Mouse (Mus musculus): ENCODE data around the gene Hsd11b1.
A peak's percentile ranks its signal among the peaks of the same experiment; 100 is the strongest.
"Not testable (repeated sequence)": the region's sequence is repeated elsewhere in the genome, so short reads cannot be mapped to it uniquely, and the experiment has no call there.

Hsd11b1 gene

DNA sequence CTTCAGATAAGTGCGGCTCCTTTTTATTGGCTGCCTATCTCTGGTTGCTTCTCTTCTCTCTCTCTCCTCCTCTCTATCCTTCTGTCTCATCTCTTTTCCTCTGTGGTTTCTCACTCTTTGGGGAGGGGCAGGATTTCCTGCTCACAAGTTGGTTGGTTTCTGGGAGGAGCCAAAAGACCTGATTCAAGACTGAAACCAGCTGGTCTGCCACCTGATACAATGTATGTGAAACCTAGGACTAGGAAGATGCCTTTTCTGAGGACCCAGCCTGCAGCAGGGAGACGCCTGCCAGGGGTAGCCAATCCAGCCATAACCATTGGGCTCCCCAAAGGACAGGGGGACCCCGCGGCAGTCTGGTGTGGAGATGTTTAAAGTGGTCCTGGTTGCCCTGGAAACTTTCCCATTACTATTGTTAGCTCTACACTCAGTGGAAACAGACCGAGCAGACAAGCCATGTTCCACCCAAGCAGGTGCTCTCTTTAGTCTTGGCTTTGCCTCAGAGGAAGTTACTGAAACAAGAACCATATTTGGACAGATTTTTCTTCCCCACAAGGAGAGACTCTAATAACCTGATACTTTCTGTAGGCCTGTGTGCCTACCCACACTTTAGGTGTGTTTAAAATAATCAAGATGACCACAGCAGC lies at the start of gene Hsd11b1:
Hsd11b1 (minus strand) TSS at position 121 of the 644 bp plus-strand sequence.
- no peak for DNase-seq (ENCODE audit: low read depth, low spot score)

DNA sequence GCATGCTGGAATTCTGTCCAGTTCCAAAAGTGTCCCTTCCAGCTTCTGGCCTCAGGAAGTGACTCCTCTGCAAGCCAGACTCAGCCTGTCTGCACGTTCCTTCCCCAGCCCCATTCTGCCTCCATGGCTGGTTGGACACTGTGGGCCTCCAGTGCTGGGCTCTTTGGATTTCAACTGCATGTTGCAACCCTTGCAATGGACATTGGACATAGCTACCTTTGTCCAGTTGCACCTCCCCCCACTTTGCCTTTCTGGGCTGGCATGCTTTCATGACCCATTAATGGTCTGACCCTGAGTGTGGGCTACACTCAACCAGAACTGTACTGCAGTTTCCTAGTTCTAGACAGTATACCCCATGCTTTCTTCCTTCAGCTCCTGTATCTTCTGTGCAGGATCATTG lies 47.7 kb upstream of the Hsd11b1 start:
- DNase-seq (ENCODE audit: low read depth, low spot score) = no peak

- no peak for DNase-seq (ENCODE audit: low read depth, low spot score)
Observed at GRCm38 (mm10) chr1:193310519-193311085, 46.7 kb upstream of the Hsd11b1 start.

DNA sequence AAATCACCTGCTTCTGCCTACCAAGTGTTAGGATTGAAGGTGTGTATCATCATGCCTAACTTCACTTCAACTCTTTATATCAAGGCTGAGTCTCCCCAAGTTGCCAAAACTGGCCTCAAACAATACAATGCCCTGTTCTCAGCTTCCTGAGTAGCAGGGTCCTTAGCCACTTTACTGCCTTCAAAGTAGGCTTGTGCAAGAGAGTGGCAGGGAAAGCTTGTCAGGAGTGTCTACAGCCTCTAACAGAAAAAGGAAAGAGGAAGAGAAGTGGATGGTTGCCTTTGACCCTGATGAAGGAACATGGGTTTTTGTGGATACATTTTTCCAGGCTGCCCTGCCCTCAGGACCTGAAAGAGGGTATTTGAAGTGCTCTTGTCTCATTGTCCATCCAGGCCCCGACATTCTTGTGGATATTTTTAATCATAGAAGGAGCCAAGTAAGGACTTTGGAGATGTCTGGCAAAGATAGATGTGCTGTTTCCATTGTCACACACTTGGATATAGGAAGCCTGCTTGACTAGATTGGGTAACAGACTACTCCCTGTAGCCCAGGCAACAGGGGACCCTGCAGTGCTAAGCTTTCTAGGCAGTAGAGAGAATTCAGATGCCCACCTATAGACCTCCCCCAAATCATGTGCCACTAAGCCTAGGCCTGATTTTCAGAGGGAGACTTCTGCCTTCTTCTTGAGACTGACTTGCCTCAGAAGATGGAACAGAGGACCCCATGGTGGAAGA lies 46.1 kb upstream of the Hsd11b1 start:
- DNase-seq (ENCODE audit: low read depth, low spot score) = no peak

GRCm38 (mm10) chr1:193306832-193307231 lies 43.0 kb upstream of the Hsd11b1 start:
- DNase-seq (ENCODE audit: low read depth, low spot score) = no peak

DNA sequence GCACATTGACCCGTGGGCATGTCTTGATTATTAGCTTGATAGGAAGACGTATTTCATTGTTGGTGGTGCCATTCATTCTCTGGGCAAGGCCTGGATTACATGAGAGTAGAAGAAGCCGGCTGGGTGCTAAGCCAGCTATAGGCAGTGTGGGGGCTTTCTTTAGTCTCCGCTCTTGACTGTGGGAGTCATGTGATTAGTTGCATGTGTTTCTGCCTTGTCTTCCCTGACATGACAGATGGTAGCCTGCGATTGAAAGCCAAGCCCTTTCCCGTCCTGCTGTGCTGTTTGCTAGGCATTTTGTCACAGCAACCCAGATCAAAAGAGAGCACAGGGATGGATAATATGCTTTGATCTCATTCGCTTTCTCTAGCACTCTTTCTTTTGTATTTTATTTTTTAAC lies 41.5 kb upstream of the Hsd11b1 start:
- no peak for DNase-seq (ENCODE audit: low read depth, low spot score)

GRCm38 (mm10) chr1:193303096-193303495 lies 39.2 kb upstream of the Hsd11b1 start:
- DNase-seq (ENCODE audit: low read depth, low spot score) = no peak

DNA sequence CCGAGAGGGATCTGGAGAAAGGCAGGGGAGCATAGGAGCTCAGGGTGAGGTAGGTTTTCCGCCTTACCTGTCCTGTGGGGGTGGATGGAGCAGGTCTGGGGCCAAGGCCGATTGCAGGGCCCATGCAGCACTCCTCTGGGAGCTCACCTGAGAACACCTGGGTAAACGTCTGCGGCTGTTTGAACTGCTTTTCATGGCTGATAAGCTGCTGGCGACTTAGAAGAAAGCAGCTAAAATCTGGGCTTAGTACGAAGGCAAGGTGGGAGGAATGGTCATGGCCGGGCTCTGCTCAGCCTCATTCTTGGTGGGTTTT lies 38.2 kb upstream of the Hsd11b1 start:
- DNase-seq (ENCODE audit: low read depth, low spot score) = no peak

DNA sequence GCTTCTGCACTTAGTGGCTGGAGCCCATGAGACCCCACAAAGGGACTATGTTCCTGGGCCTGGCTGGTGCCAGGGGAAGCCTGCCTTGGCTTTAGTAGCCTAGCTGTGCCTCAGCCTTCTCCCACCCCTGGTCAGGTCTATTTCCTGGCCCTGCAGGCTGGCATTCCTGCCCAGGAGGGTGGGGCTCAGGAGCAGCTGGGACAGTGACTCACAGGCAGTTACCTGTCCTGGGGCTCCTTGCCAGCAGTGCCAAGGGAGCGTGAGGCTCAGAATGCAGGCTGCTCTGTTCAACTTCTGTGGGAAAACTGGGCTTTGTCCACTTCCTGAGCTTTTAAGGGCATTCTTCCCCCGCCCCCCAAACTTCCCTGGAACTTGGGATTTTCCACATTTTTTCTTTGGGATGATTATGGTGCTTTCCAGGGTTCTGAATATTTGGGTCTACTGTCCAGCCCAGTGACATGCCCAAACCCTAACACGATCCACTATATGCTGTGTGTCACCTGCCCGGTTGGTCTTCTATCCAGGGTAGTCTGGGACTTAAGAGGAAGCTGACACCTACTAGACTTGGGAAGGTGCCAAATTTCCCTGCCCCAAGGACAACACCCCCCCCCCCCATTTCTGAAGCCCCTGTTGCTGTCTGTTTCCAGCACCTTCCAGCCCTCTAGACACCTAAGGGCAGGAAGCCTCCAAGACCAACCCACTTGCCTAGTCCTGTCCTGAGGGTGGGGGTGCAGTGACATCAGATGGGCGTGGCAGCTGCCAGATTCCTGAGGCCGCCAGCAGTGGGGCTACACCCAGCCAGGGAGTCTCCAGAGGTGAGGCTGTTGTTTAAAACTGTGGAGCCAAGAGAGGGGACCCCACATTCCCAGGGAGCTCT lies 37.6 kb upstream of the Hsd11b1 start:
- peak; percentile 67 for DNase-seq (ENCODE audit: low read depth, low spot score)

- no peak for DNase-seq (ENCODE audit: low read depth, low spot score)
Observed at GRCm38 (mm10) chr1:193299995-193300394, 36.1 kb upstream of the Hsd11b1 start.

DNA sequence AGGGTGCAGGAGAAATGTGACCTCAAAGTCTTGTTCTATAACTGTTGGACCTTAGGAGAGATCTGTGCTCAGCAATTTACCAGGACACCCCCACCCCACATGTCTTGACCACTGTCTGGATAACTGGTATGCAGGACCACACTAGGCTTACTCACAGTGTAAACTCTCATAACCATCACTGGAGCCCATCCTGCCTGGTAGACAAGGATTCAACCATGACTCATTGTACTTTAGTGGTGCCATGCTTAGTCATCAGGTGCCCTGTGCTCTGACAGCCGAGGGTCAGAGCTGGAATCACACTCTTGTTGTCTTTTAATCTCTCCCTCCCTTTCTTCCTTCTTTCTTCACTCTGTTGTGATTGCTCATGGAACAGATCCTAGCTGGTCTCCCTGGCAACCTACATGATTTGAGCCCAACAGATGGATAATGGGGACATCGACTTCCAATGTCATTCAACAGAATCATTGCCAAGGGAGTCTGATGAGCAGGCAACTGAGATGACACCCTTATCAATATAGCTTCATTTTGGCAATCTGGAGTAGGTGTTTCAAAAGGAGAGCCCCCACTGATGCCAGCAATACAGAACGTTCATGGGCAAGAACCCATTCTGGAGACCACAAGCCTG lies 34.4 kb upstream of the Hsd11b1 start:
- no peak for DNase-seq (ENCODE audit: low read depth, low spot score)

GRCm38 (mm10) chr1:193295920-193296319 lies 32.0 kb upstream of the Hsd11b1 start:
- DNase-seq (ENCODE audit: low read depth, low spot score) = no peak

DNA sequence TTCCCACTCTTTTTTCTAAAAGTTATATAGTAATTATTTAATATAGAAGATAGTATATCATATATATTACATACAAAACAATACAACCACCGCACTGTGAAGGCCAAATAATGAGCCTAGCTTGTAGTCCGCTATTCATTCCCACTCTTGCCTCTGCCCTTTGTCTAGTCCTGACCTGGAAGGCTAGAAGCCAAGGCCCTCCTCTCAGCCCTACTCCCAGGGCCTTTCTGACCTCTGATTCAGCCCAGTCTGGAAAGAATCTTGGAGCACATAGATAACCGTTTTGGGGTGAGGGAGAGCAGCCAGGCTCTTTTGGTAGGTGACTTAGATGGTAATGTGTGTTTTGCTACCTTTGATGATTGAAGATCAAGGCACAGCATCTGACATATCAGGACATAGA lies 30.1 kb upstream of the Hsd11b1 start:
- DNase-seq (ENCODE audit: low read depth, low spot score) = no peak

- no peak for DNase-seq (ENCODE audit: low read depth, low spot score)
Observed at GRCm38 (mm10) chr1:193293039-193293438, 29.2 kb upstream of the Hsd11b1 start.

- no peak for DNase-seq (ENCODE audit: low read depth, low spot score)
Observed at GRCm38 (mm10) chr1:193290686-193291085, 26.8 kb upstream of the Hsd11b1 start.

DNA sequence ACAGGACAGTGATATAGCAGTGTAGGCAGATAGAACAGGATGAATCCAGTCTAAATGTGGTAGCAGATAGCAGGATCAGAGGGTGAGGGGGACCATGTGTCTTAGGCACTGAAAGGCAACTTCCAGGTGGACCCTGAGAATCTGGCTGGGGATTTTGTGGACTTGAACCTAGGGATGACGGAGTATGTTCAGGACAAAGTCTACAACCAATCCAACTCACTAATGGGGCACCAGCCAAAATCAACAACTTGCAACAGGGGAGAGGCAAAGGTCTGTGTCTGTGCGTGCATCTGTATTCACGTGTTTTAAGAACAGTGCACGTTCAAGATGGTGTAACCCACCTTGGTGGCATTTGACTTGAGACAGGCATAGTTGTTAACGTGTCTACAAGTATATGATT lies 26.0 kb upstream of the Hsd11b1 start:
- no peak for DNase-seq (ENCODE audit: low read depth, low spot score)

GRCm38 (mm10) chr1:193289076-193289475 lies 25.2 kb upstream of the Hsd11b1 start:
- DNase-seq (ENCODE audit: low read depth, low spot score) = no peak

DNA sequence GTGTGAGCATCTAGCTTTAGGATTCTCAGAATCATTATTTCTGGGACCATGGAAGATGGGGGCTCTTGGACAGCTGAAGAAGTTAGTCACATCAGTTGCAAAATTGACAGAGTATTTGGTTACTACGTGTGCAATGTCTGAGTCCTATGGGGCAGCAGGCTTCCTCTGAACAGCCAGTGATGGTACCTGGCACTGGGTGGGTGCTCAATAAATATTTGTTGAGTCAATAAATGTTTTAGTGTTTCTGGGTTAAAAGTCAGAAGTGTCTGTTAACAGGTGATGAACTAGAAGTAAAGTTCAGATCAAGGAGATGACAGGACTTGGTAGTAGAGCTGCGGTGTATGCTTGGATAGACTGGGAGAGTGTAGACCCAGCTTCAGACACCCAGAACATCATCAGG lies 23.7 kb upstream of the Hsd11b1 start:
- no peak for DNase-seq (ENCODE audit: low read depth, low spot score)

- not testable (repeated sequence) for DNase-seq (ENCODE audit: low read depth, low spot score)
Observed at GRCm38 (mm10) chr1:193285766-193286325, 22.0 kb upstream of the Hsd11b1 start.

DNA sequence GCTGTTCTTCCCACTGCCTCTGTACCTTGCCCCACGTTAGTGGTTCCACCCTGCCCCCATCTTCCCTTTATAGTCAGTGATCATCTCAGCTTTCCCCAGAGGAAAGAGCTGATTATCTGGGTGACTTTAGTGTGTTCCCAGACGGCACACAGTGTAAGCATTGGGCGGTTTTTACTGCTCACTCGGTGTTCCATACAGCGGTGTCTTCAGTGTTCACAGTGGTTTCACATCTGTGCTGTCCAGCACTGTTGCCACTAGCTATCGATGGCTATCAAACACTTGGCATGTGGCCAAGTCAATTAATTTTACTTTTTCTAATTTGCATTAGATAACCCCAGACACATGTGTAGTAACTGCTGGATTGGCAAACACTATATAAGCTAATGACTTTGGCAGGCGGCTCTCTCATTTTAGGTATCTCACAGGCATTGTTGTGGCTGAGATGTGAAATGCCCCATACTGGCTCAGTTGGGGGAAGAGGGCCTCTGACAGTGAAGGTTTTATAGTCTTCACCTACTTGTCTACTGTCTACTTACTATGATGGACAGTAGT lies 20.4 kb upstream of the Hsd11b1 start:
- no peak for DNase-seq (ENCODE audit: low read depth, low spot score)

GRCm38 (mm10) chr1:193281344-193281743 lies 17.5 kb upstream of the Hsd11b1 start:
- DNase-seq (ENCODE audit: low read depth, low spot score) = no peak
